Mouse (Mus musculus) brown adipose tissue, adult 24 weeks (tissue): ENCODE measurements around the gene Jpt1. TPM values are rescaled to one million over a fixed set of nuclear protein-coding genes. Genes with fewer than 3 reads are reported as not detected.

Source experiments
- H3K27ac ChIP-seq: fragments of 200-500 bp; replicated peaks from 2 replicates; pipeline ENCODE4 v1.5.1; 2012; ENCODE audit warnings: low read depth, mild to moderate bottlenecking, low read length
- H3K4me1 ChIP-seq: fragments of 200-500 bp; 2 replicates; pipeline ENCODE4 v1.6.1; 2012; ENCODE audit warnings: low read length, mixed read lengths; ENCODE audit not compliant: control insufficient read depth, insufficient read depth, insufficient read length
- H3K4me3 ChIP-seq: fragments of 200-500 bp; 2 replicates; pipeline ENCODE4 v1.5.1; 2012; ENCODE audit warnings: low read depth, mild to moderate bottlenecking, low read length, moderate library complexity; ENCODE audit not compliant: insufficient read depth
- polyA plus RNA-seq: library from polyadenylated mRNA; stranded (reverse); fragments of >200 nt; gene quantifications from 2 replicates; pipeline ENCODE4 v1.2.4, GENCODE M21; 2012; ENCODE audit not compliant: missing spikeins, insufficient read depth, insufficient read length

The Jpt1 gene
- polyA plus RNA-seq, 1 experiment, result 21.2 TPM

DNA sequence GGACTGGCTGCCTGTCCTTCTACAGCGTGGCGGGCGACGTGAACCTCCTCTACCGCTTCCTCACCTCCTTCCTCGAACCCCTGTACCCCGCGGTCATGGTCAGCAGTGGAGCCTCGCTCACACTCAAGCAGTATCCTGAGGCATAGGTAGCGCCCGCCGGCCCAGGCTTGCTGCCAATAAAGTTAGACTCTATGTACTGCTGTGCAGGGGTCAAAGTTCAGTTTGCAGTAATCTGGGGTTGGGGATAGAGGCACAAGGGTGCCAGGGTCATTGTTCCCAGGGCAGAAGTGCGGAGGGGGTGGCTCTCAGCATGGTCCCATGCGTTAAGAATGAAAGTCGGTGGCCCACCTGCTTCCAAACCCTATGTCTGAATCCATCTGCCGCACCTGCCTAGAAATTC lies 66.1 kb downstream of the Jpt1 start:
- no peak overlapping the region for H3K4me3 ChIP-seq
- H3K4me1 ChIP-seq, result no peaks in the 10 kb centered on the region; the same call in 1 of the 2 replicates
- no peak overlapping the region for H3K27ac ChIP-seq

Other genes starting within 250 kb of the Jpt1 start
- not detected in 2 replicates for gene Grin2c, start 247.1 kb downstream of the Jpt1 start, polyA plus RNA-seq
- 10.9 and 12.7 TPM in 2 replicates for gene Fdxr, start 237.3 kb downstream of the Jpt1 start, polyA plus RNA-seq
- gene Fads6, start 216.7 kb downstream of the Jpt1 start, polyA plus RNA-seq, result 0.40 and 0.67 TPM in 2 replicates
- gene Otop2, start 207.2 kb downstream of the Jpt1 start, polyA plus RNA-seq, result not detected in 2 replicates
- not detected in 2 replicates for gene Ush1g, start 192.3 kb downstream of the Jpt1 start, polyA plus RNA-seq
- gene Otop3, start 179.7 kb downstream of the Jpt1 start, polyA plus RNA-seq, result not detected in 2 replicates
- gene Hid1, start 146.6 kb downstream of the Jpt1 start, polyA plus RNA-seq, result 0.83 and 2.7 TPM in 2 replicates
- 1.9 and 2.1 TPM in 2 replicates for gene Cdr2l, start 132.5 kb downstream of the Jpt1 start, polyA plus RNA-seq
- 129 and 138 TPM in 2 replicates for gene Mrpl58, start 110.6 kb downstream of the Jpt1 start, polyA plus RNA-seq
- 2,910 and 3,016 TPM in 2 replicates for gene Atp5h, start 94.4 kb downstream of the Jpt1 start, polyA plus RNA-seq
- gene Kctd2, start 94.3 kb downstream of the Jpt1 start, polyA plus RNA-seq, result 35.3 and 41.1 TPM in 2 replicates
- gene Trim80, start 73.8 kb downstream of the Jpt1 start, polyA plus RNA-seq, result 0.87 and 2.3 TPM in 2 replicates
- gene Slc16a5, start 51.9 kb downstream of the Jpt1 start, polyA plus RNA-seq, result not detected in 2 replicates
- 4.1 TPM in 2 replicates for gene Armc7, start 38.7 kb downstream of the Jpt1 start, polyA plus RNA-seq
- 19.1 and 20.9 TPM in 2 replicates for gene Nt5c, start 22.5 kb downstream of the Jpt1 start, polyA plus RNA-seq
- gene Sumo2, start 21.9 kb upstream of the Jpt1 start, polyA plus RNA-seq, result 310 and 336 TPM in 2 replicates
- 12.4 and 15.7 TPM in 2 replicates for gene Nup85, start 50.0 kb upstream of the Jpt1 start, polyA plus RNA-seq
- gene Mrps7, start 89.5 kb upstream of the Jpt1 start, polyA plus RNA-seq, result 106 and 138 TPM in 2 replicates
- gene Gga3, start 89.7 kb upstream of the Jpt1 start, polyA plus RNA-seq, result 4.2 and 6.5 TPM in 2 replicates
- gene Mif4gd, start 98.6 kb upstream of the Jpt1 start, polyA plus RNA-seq, result 120 and 127 TPM in 2 replicates
- 392 and 520 TPM in 2 replicates for gene Slc25a19, start 113.9 kb upstream of the Jpt1 start, polyA plus RNA-seq
- 29.1 and 32.4 TPM in 2 replicates for gene Grb2, start 194.2 kb upstream of the Jpt1 start, polyA plus RNA-seq